Comparison of ENCODE assay signal across 9 mouse cellular contexts in genomic region chr19:15647313-15647712, GRCm38 (mm10).
A peak's percentile ranks its signal among the peaks of the same experiment; 100 is the strongest.
DNase-seq lines count a peak whose midpoint lies in the region; ATAC-seq and TF ChIP-seq lines count a peak whose summit lies in the region.
"Had no signal": no experiment of that assay in that cellular context is flagged by ENCODE, and none has a peak within 500 bp of the region (broad histone marks: within the 10 kb centered on the region; RNA-seq: fewer than 3 reads in every experiment).

No protein-coding gene starts in this region.

- H3K9ac ChIP-seq in kidney, embryonic 16.5 days (replicated peaks; ENCODE audit: low read length): no peak overlapping the region
- no peak overlapping the region for H3K9ac ChIP-seq in midbrain, embryonic 11.5 days (ENCODE audit: low read length)
- no peak overlapping the region for H3K9ac ChIP-seq in hindbrain, embryonic 15.5 days
- no peak overlapping the region for H3K9ac ChIP-seq in neural tube, embryonic 15.5 days (replicated peaks)

- no peak for DNase-seq in kidney, postnatal 25 days
- DNase-seq in midbrain, embryonic 11.5 days (ENCODE audit: low spot score, missing footprints): peak; percentile 82
- DNase-seq in midbrain, embryonic 10.5 days (ENCODE audit: low spot score): no peak
- DNase-seq in heart, adult 9 months (ENCODE audit: low spot score in 2 of 2): no peak
- no peak for DNase-seq in cerebellum, adult 2 months
- DNase-seq: cerebellum, adult 9-10 months had no signal

- H3K4me2 ChIP-seq in kidney, embryonic 16.5 days (replicated peaks; ENCODE audit: low read depth, low read length): no peak overlapping the region
- no peak overlapping the region for H3K4me2 ChIP-seq in midbrain, embryonic 11.5 days
- H3K4me2 ChIP-seq in hindbrain, embryonic 15.5 days: no peak overlapping the region
- H3K4me2 ChIP-seq in neural tube, embryonic 15.5 days: no peak overlapping the region

- WGBS in kidney, embryonic 16.5 days: 29% methylated on average over 5 of the region's 5 CpGs
- 64% methylated on average over 5 of the region's 5 CpGs for WGBS in midbrain, embryonic 11.5 days
- WGBS in midbrain, embryonic 10.5 days: 75% methylated on average over 5 of the region's 5 CpGs
- 20% methylated on average over 5 of the region's 5 CpGs for WGBS in hindbrain, embryonic 15.5 days
- WGBS in neural tube, embryonic 15.5 days: 15% methylated on average over 5 of the region's 5 CpGs
- WGBS in cerebellum, adult 2 months: 32% methylated on average over 5 of the region's 5 CpGs

- H3K9me3 ChIP-seq in kidney, embryonic 16.5 days (ENCODE audit: low read length): no peaks in the 10 kb centered on the region
- no peaks in the 10 kb centered on the region for H3K9me3 ChIP-seq in midbrain, embryonic 11.5 days (ENCODE audit: control insufficient read depth, low read length)
- H3K9me3 ChIP-seq in midbrain, embryonic 10.5 days (replicated peaks): no peaks in the 10 kb centered on the region
- H3K9me3 ChIP-seq in hindbrain, embryonic 15.5 days: no peaks in the 10 kb centered on the region
- H3K9me3 ChIP-seq in neural tube, embryonic 15.5 days (replicated peaks): no peaks in the 10 kb centered on the region

- ATAC-seq in kidney, embryonic 16.5 days (ENCODE audit: low FRiP score, low TSS enrichment): peak; percentile 84; the same call in 1 of the 2 replicates
- peak; percentile 48; the same call in 1 of the 2 replicates for ATAC-seq in midbrain, embryonic 11.5 days (ENCODE audit: low FRiP score)
- ATAC-seq in hindbrain, embryonic 15.5 days (ENCODE audit: low FRiP score, low read depth): peak; percentile 74
- ATAC-seq in neural tube, embryonic 15.5 days (ENCODE audit: low FRiP score): peak; percentile 79; the same call in 1 of the 2 replicates

- H3K4me3 ChIP-seq in kidney, embryonic 16.5 days (ENCODE audit: low read length): no peak overlapping the region
- no peak overlapping the region for H3K4me3 ChIP-seq in midbrain, embryonic 11.5 days (ENCODE audit: low read depth, low read length)
- H3K4me3 ChIP-seq in midbrain, embryonic 10.5 days: no peak overlapping the region
- H3K4me3 ChIP-seq in hindbrain, embryonic 15.5 days: no peak overlapping the region
- H3K4me3 ChIP-seq in neural tube, embryonic 15.5 days (replicated peaks): no peak overlapping the region
- no peak overlapping the region for H3K4me3 ChIP-seq in cerebellum, adult 2 months (replicated peaks; ENCODE audit: insufficient read depth, low read depth, low read length)

- no peaks in the 10 kb centered on the region; the same call in 1 of the 2 replicates for H3K27me3 ChIP-seq in kidney, embryonic 16.5 days (ENCODE audit: insufficient read depth, low read length)
- no peaks in the 10 kb centered on the region; the same call in 1 of the 2 replicates for H3K27me3 ChIP-seq in midbrain, embryonic 11.5 days (ENCODE audit: control insufficient read depth, insufficient read depth, low read length)
- peaks cover 26% of the 10 kb centered on the region for H3K27me3 ChIP-seq in midbrain, embryonic 10.5 days (ENCODE audit: low read depth, poor library complexity, severe bottlenecking)
- H3K27me3 ChIP-seq in hindbrain, embryonic 15.5 days: peaks cover 3% of the 10 kb centered on the region; the same call in 1 of the 2 replicates
- H3K27me3 ChIP-seq in neural tube, embryonic 15.5 days (replicated peaks): no peaks in the 10 kb centered on the region
- H3K27me3 ChIP-seq in cerebellum, adult 2 months (ENCODE audit: control insufficient read depth, insufficient read depth, low read length): no peaks in the 10 kb centered on the region

- no peaks in the 10 kb centered on the region for H3K36me3 ChIP-seq in kidney, embryonic 16.5 days (ENCODE audit: insufficient read depth, low read length)
- H3K36me3 ChIP-seq in midbrain, embryonic 11.5 days (ENCODE audit: control insufficient read depth, insufficient read depth, low read length): no peaks in the 10 kb centered on the region
- no peaks in the 10 kb centered on the region for H3K36me3 ChIP-seq in midbrain, embryonic 10.5 days
- H3K36me3 ChIP-seq in hindbrain, embryonic 15.5 days: no peaks in the 10 kb centered on the region
- H3K36me3 ChIP-seq in neural tube, embryonic 15.5 days: no peaks in the 10 kb centered on the region

- H3K4me1 ChIP-seq in kidney, embryonic 16.5 days (ENCODE audit: insufficient read depth, low read length): no peaks in the 10 kb centered on the region
- H3K4me1 ChIP-seq in midbrain, embryonic 11.5 days (ENCODE audit: control insufficient read depth, insufficient read depth, low read length): peaks cover 5% of the 10 kb centered on the region; the same call in 1 of the 2 replicates
- H3K4me1 ChIP-seq in midbrain, embryonic 10.5 days: peaks cover 18% of the 10 kb centered on the region
- 0 out of 2 replicates have a peak, but pooled peaks cover 3% of the 10 kb centered on the region for H3K4me1 ChIP-seq in hindbrain, embryonic 15.5 days (replicated peaks)
- peaks cover 10% of the 10 kb centered on the region; the same call in 1 of the 2 replicates for H3K4me1 ChIP-seq in neural tube, embryonic 15.5 days
- H3K4me1 ChIP-seq in cerebellum, adult 2 months (ENCODE audit: control insufficient read depth, insufficient read depth, low read length): no peaks in the 10 kb centered on the region

- no peak for TF ChIP-seq CTCF in cerebellum, adult 2 months (IDR thresholded peaks at IDR 0.05; ENCODE audit: borderline replicate concordance, insufficient read depth, low read depth, low read length)

- TF ChIP-seq POLR2A in cerebellum, adult 2 months (IDR thresholded peaks at IDR 0.05; ENCODE audit: borderline replicate concordance, insufficient read depth, low read length): no peak

- H3K27ac ChIP-seq in kidney, embryonic 16.5 days (ENCODE audit: low read length): no peak overlapping the region
- H3K27ac ChIP-seq in midbrain, embryonic 11.5 days (ENCODE audit: low read depth, low read length): no peak overlapping the region
- no peak overlapping the region for H3K27ac ChIP-seq in midbrain, embryonic 10.5 days (replicated peaks)
- no peak overlapping the region for H3K27ac ChIP-seq in hindbrain, embryonic 15.5 days (replicated peaks)
- H3K27ac ChIP-seq in neural tube, embryonic 15.5 days (replicated peaks): no peak overlapping the region
- H3K27ac ChIP-seq in cerebellum, adult 2 months (ENCODE audit: insufficient read depth, low read length): no peak overlapping the region
